Mouse (Mus musculus) hematopoietic stem cell, adult 5-6 weeks (primary cell): ENCODE measurements around the gene Flcn. TPM values are rescaled to one million over a fixed set of nuclear protein-coding genes. Genes with fewer than 3 reads are reported as not detected.

Source experiments
- ATAC-seq, 2 experiments: fragments of 125-278 bp in 1 of 2; replicated peaks in 1 of 2; 2 replicates each; pipeline ENCODE4 v1.8.0; 2016 to 2017; ENCODE audit warnings: inconsistent platforms in 2 of 2, mild to moderate bottlenecking in 2 of 2, moderate number of reproducible peaks in 2 of 2, low read depth in 1 of 2, moderate TSS enrichment in 1 of 2; ENCODE audit not compliant: low FRiP score in 2 of 2, poor library complexity in 2 of 2, severe bottlenecking in 2 of 2, insufficient read depth in 1 of 2, low TSS enrichment in 1 of 2
- total RNA-seq: library from RNA; stranded (forward); fragments of 172-1452, 232-1000 nt; gene quantifications from 2 replicates; pipeline ENCODE4 v1.2.3, GENCODE M21; 2017

The Flcn gene
- total RNA-seq, 1 experiment from 2014 or later, result 27.3 TPM

DNA sequence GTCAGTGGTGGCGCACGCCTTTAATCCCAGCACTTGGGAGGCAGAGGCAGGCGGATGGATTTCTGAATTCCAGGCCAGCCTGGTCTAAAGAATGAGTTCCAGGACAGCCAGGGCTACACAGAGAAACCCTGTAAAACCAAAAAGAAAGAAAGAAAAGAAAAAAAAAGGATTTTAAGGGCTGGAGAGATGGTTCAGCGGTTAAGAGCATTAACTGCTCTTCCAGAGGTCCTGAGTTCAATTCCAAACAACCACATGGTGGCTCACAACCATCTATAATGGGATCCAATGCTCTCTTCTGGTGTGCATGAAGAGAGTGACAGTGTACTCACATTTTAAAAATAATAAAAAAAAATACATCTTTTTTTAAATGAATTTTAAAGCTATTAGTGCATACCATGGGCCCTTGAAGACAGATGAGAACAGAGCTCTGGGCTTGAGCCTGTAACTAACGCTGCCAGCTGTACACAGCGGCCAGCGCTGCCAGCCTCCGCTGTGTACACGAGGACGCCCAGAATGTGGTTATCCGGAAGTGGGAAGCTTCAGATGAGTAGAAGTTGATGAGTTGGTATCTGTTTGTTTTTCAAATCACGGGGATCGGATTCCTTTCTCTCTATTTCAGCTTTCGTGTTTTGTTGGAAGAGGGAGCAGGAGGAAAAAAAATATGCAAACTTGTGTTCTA lies 803 bp upstream of the Flcn start:
- no peak for ATAC-seq

DNA sequence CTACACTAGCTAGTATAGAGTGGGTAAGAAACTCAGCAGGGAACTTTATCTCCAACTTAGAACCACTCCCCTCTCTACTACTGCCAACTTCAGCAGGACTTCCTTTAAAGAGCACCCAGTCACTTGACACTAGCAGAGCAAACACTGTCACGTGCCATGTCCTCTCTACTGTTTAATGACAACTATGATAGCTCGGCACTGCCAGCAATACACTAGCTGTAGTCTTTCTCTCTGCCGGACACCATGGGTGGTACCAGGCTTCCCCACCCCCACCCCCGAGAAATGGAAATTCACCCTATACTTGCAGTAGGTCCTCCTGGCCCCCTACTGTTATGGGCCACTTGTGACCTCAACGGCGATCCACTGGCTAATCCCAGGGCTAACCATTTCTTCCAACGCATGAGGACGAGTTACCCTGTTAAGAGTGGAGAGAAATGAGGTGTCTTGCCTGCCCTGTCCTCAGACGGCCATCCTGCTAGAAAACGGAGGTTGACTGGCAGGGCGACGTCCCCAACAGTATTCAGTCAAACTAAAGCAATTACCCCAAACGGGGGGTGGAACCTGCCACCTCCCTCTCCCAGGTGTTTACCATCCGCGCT lies 646 bp downstream of the Flcn start:
- peak; percentile 41 to 42 for ATAC-seq

DNA sequence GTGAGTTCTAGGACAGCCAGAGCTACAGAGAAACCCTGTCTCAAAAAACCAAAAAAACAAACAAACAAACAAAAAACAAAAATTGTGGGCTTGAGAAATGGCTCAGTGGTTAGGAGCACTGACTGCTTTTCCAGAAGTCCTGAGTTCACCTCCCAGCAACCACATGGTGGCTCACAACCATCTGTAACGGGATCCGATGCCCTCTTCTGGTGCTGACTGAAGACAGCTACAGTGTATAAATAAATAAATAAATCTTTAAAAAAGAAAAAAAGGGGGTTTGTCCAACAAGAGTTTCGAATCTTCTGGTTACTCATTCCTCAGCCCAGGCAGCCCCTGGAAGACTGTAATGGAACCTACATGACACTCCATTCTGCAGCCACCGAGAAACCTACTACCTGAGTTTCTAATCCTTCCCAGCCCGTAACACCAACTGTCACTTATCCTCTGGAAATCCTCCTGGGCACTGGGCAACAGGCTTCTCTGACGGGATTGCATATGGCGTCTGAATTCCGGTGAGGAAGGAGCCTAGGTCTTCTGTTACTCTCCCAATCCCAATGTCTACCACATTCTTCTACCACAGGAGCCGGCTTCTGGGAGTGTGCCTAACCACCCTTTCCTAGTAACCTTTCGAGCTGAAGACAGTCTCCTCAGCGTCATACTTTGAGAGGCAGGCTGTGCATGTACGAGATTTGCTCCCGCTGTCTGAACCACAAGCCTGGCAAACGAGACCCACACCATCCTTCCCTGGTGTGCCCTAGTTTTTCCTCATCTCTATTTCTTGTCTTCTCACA lies 1.5 kb downstream of the Flcn start:
- ATAC-seq, result no peak

DNA sequence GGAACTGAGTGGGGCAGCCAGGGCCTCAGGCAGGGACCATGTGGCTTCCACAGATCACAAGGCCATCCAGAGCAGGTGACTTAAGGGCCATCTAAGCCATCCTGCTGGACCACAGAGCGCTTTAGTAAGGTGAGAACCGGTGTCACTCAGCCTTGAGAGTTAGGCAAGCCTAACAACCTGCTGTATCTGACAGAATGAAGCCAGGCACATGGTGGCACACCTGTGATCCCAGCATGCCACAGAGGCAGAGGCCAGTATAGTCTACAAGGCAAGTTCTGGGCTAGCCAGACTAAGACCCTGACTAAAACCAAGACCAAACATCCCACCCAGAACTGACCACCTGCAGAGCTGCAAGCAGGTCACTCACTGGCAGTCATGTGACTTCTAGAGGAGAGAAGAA lies 4.2 kb downstream of the Flcn start:
- ATAC-seq, result no peak

DNA sequence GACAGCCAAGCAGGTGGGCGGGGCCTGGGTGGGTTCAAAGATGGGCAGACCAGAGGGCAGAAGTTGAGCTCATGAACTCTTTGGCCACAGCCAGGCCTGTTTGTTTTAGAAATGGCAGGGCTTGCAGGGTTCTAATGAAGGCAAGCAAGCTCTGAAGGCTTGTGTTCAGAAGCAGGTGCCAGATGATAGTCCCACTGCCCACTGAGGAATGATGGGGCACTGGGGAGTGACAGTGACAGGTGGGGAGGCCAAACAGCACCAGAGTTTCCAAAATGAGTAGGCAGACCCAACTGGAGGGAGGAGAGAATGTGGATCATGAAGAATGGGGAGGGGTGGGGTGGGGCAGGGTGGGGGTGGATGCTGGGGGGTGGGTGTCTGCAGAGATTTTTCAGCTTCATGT lies 4.6 kb downstream of the Flcn start:
- ATAC-seq, result no peak

DNA sequence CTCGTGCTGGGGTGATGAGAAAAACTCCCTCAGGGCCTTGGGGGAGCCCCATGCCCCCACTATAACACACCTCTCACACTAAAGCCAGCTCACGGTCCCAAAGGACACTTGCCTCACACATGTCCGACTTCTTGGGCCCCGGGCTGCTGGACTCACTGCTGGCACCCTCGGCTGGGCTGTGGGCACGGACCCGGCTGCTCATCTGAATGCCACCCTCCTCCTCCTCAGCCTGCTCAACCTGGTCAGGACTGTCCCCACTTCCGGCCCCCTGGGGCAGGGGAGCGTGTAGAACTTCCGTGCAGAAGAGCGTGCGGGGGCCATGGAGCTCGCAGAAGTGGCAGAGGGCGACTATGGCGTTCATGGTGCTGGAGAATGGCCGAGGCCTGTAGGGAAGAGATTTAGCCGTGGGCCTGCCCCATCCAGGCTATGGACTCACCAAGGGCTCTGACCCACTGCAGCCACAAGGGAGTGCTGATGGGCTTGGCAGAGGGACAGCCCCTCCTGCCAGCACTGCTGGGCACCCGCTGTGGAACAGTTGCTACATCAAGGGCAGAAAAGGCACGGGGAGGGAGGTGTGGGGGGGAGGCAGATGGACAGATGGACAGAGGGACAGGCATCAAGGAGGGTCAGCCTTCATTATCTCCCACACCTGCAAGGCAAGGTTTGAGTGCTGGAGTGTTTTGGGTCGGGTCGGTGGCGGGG lies 5.3 kb downstream of the Flcn start:
- no peak for ATAC-seq

DNA sequence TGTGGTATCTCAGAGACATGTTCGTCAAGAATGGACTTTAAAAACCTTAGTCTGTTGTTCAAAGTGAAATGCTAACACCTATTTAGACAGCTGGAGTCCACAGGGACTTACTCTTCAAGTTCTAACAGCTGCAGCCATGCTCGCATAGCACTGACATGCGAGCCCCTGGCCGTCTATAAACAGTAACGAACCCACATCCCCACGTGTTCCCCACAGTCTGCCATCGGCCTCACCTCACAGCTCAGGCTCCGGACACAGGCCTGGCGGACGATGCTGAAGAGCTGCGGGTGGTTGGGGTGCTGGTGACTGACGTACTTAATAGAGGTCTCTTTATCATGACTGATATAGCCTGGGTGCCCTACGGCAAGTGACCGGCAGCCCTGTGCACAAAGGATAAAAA lies 6.3 kb downstream of the Flcn start:
- ATAC-seq, result no peak

DNA sequence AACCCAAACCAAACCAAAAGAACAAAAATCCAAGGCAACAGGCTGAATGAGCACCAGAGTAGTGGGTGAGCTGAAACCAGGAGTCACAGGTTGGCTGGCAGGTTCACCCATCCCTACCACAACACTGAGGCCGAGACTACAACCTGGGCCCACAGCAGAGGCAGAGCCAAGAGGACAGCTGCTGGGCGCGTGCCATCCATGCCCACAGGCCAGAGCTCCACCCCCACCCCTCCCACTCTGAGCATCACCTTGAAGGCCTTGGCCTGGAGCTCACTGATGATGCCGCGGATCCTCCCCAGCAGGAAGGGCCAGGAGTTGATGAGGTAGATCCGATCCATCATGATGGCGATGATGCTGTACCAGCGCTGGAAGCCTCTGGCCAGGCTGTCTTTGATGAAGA lies 7.9 kb downstream of the Flcn start:
- ATAC-seq, result no peak

DNA sequence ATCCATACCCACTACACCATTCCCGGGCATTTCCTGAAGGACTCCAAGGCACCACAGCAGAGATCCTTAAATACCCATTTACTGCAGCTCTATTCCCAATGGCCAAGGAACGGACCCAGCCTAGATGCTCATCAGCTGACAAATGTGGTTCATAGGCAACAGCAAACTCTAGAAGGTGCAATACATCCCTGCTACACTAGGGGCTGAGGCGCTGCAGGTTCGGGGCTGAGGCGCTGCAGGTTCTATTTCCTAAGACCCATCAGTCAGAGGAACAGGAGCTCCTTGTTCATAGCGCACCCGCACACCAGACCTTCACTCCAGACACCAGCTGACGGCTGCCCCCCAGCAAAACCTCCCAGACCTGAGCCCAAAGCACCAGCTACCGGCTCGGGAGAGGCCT lies 9.4 kb downstream of the Flcn start:
- ATAC-seq, result no peak

DNA sequence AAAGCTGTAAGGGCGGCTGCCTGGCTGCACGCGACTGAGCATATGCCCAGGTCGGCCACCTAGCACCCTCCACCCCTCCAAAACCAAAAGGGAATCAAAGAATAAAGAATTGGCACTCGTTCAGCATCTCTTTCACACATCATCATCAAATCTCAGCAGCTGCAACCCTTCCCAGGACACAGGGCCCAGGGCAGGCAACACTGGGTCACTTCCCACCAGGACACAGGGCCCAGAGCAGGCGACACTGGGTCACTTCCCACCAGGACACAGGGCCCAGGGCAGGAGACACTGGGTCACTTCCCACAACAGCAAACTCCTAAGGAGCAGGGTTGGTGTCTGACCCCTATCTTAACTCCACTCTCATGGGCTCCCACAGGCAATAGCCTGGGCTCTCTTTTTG lies 16.4 kb downstream of the Flcn start:
- ATAC-seq, result no peak

DNA sequence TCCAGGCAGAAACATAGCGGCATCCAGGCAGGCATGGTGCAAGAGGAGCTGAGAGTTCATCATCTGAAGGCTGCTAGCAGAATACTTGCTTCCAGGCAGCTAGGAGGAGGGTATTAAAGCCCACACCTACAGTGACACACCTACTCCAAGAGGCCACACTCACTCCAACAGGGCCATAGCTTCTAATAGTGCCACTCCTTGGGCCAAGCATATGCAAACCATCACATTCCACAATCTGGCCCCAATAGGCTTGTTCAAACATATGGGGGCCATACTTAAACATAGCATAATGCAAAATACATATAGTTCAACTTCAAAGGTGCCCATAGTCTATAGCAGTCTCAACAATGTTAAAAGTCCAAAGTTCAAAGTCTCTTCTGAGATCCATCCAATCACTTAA lies 20.5 kb downstream of the Flcn start:
- ATAC-seq, result no peak

DNA sequence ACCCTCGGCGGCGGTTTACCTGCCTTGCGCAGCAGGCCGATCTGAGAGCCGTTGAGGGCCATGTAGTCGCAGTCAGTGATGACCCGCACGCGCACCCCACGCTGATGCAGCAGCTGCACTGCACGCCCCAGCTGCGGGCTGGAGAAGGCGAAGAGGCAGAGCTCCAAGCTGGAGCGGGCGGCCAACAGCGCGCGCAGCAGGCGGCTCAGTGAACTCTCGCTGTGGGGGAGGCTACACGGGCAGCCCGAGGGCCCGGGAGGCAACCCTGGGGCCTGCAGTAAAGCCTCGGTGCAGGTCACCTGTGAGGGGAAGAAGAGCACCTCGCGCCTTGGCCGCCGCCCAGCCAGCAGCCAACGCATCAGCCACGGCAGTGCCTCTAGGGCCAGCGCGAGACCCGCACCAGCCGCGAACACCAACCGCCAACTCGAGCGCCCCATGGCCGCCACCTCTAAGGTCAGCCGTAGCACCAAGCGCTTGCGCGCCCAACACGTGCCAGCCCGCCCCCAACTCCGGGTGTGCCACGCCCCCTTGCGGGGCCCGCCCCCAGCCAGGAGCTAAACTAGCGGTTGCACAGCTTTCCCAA lies 22.5 kb downstream of the Flcn start, which contains the start of gene Pld6:
TSS of gene Pld6 (minus strand) at position 447 of the 583 bp plus-strand sequence.
- peak; percentile 69 to 85; a peak in 3 of 4 replicates for ATAC-seq

DNA sequence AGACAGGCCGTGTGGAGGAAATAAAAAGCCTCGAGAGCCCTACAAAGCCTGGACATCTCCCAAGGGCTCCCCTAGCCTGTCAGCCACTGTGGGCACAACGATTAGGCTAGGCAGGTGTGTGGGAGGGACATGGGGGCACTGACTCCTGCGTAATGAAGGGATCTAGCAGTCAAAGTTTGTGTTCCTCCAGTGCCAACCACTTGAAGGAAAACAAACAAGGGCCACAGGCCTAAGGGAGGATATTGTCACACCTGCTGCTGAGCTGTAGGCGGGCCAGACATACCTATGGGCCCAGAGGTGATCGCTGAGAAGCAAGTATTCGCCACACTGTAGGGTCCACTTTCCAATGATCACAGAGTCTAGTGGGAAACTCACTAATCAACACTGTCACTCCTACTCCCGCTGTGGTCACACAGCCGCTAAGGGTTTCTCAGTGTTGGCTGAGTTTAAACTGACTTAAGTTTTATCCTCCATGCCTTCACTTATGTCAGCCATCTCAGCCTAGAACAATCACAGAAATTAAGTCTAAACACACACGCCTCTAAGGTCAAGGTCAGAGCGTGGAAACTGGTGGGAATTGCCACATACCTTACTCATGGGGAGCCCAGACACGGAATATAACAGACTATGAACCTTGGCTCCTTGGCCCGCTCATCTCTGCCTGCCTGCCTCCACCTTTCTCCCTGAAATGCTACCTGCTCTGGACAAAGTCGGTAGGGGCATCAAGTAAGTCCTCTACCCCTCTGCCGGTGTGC lies 23.2 kb downstream of the Flcn start:
- ATAC-seq, result 0 out of 4 replicates have a peak, but pooled peaks of 1 of the 2 experiments have one; percentile 5

DNA sequence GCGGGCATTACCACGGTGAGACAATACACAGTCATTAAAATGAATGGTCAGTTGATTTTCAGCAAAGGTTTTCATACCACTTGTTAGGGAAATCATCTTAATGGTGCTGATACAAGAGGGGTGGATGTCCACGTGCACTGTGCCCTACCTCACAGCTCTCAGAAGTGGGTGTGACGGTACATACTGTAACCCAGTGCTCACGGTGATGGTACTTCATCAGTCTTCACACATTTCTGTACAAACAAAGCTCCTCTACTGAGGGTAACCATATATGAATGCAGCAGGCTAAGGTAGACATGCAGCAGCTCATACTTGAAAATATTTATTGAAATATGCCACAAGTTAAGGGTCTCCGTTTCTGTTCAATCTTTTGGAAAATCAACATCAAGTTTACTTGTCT lies 26.2 kb downstream of the Flcn start:
- no peak for ATAC-seq

DNA sequence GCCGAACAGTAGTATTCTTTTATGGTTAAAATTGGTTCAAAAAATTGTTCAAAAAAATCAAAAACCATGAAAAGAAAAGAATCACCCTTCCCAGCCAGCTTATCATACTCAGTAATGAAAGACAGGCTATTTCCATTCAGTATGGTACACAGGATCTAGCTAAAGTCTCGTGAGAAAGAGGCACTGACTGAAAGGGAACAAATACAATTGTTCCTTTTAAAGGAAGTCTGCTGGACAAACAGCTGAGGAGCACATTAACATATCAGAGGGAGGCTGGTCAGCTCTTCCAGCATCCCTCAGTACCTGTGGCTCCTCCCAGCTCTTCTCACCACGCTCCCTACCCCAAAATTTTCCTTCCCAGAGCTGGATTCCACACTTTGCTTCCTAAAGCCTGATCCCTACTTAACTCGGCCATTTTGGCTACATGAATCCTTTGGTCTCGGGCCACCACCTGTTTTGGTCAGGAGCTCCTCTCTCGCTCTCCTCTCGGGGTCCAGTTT lies 27.7 kb downstream of the Flcn start:
- no peak for ATAC-seq

DNA sequence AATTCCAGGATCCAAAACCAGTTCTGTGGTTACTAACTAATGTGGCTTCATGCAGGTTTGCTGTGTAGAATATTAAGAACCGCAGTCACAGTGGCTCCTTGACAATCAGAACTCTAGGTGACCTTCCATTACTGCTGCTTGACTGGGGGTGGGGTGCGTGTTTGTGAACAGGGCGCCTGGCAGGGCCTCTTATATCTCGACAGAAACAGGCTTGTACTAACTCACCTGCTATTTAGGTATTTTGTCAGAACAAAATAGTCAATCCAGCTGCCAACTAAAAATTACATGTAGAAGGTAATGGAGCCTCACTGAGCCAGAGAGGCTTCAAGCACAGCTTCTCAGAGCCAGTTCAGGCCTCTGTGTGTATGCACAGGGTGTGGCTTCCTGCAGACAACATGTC lies 29.6 kb downstream of the Flcn start:
- ATAC-seq, result no peak

DNA sequence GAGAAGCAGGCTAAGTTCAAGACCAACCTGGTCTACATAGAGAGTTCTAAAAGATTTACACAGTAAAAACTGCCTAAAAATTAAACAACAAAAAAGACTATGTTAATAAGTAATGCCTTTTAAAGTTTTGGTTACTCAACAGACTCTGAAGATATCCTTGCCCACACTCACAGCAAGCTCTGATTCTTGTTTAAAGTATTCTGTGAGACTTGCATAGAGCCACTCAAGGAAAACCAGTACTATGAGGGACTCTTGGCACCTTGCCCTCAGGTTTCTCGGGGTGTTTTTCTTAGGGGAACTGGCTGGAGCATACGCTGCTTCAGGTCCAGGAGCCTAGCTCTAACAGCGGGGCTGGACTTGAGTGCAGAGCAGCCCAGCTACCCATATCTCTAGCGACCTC lies 30.4 kb downstream of the Flcn start:
- ATAC-seq, result no peak
